Mouse (Mus musculus) embryo, embryonic 11 days (tissue): ENCODE measurements around the gene Zfp217.
"Not testable (repeated sequence)": the region's sequence is repeated elsewhere in the genome, so short reads cannot be mapped to it uniquely, and the experiment has no call there.

ENCODE experiments used
- DNase-seq: peaks from one replicate; pipeline ENCODE4 v3.0.0-alpha.2; 2015

Gene Zfp217

GRCm38 (mm10) chr2:170147661-170148153 is at the start of gene Zfp217:
Gene Zfp217, minus strand, starts transcription at chr2:170148103.
- no peak for DNase-seq

- DNase-seq, result no peak
Observed at GRCm38 (mm10) chr2:170195542-170196089, 47.7 kb upstream of the Zfp217 start.

GRCm38 (mm10) chr2:170194845-170195244 is 46.9 kb upstream of the Zfp217 start:
- no peak for DNase-seq

- DNase-seq, result no peak
Observed at GRCm38 (mm10) chr2:170193850-170194249, 45.9 kb upstream of the Zfp217 start.

GRCm38 (mm10) chr2:170193211-170193610 is 45.3 kb upstream of the Zfp217 start:
- DNase-seq, result peak; percentile 59

GRCm38 (mm10) chr2:170192731-170193149 is 44.8 kb upstream of the Zfp217 start:
- peak; percentile 83 for DNase-seq

- DNase-seq, result no peak
Observed at GRCm38 (mm10) chr2:170188721-170189120, 40.8 kb upstream of the Zfp217 start.

GRCm38 (mm10) chr2:170185137-170185837 is 37.4 kb upstream of the Zfp217 start:
- no peak for DNase-seq

- peak; percentile 90 for DNase-seq
Observed at GRCm38 (mm10) chr2:170184175-170184983, 36.5 kb upstream of the Zfp217 start.

- DNase-seq, result no peak
Observed at GRCm38 (mm10) chr2:170183851-170184174, 35.9 kb upstream of the Zfp217 start.

- DNase-seq, result no peak
Observed at GRCm38 (mm10) chr2:170181862-170182261, 34.0 kb upstream of the Zfp217 start.

GRCm38 (mm10) chr2:170180769-170181168 is 32.9 kb upstream of the Zfp217 start:
- DNase-seq, result not testable (repeated sequence)

GRCm38 (mm10) chr2:170179317-170179716 is 31.4 kb upstream of the Zfp217 start:
- DNase-seq, result no peak

GRCm38 (mm10) chr2:170177323-170177722 is 29.4 kb upstream of the Zfp217 start:
- no peak for DNase-seq

- DNase-seq, result peak; percentile 69
Observed at GRCm38 (mm10) chr2:170176284-170176926, 28.5 kb upstream of the Zfp217 start.

GRCm38 (mm10) chr2:170175661-170176150 is 27.8 kb upstream of the Zfp217 start:
- DNase-seq, result no peak

- DNase-seq, result no peak
Observed at GRCm38 (mm10) chr2:170175190-170175589, 27.3 kb upstream of the Zfp217 start.

- no peak for DNase-seq
Observed at GRCm38 (mm10) chr2:170169062-170169461, 21.2 kb upstream of the Zfp217 start.

- no peak for DNase-seq
Observed at GRCm38 (mm10) chr2:170165649-170166048, 17.7 kb upstream of the Zfp217 start.

- DNase-seq, result no peak
Observed at GRCm38 (mm10) chr2:170163671-170164462, 16.0 kb upstream of the Zfp217 start.

GRCm38 (mm10) chr2:170159795-170160568 is 12.1 kb upstream of the Zfp217 start:
- DNase-seq, result no peak
